Mouse (Mus musculus) thymus, adult 2 months (tissue): ENCODE measurements around the gene Rere.

ENCODE experiments used
- CTCF ChIP-seq: fragments of 200-500 bp; IDR thresholded peaks from 2 replicates; pipeline ENCODE4 v1.5.1; 2012; ENCODE audit warnings: mild to moderate bottlenecking, control low read depth, low read length, moderate library complexity, borderline replicate concordance; ENCODE audit not compliant: control insufficient read depth, poor library complexity, insufficient read depth; ENCODE audit errors: extremely low read depth
- POLR2A ChIP-seq: fragments of 200-500 bp; IDR thresholded peaks from 2 replicates; pipeline ENCODE4 v1.6.1; 2012; ENCODE audit warnings: mild to moderate bottlenecking, low read length, control low read depth, moderate library complexity; ENCODE audit not compliant: control insufficient read depth, poor library complexity, insufficient read depth; ENCODE audit errors: extremely low read depth

- TF ChIP-seq CTCF, result no peak
- TF ChIP-seq POLR2A, result no peak
These were observed 107.1 kb downstream of the Rere start for GRCm38 (mm10) chr4:150388518-150388917.
